Mouse (Mus musculus): ENCODE data around the gene Dhx37. TPM values are rescaled to one million over a fixed set of nuclear protein-coding genes. Genes with fewer than 3 reads are reported as not detected.

Dhx37 gene
- polyA plus RNA-seq (2014; fragmentation: Illumina TruSeq; extraction: RNeasy Lipid Tissue Mini Kit (QIAGEN cat#74804); ENCODE audit: low replicate concordance), result 2.7 TPM

GRCm38 (mm10) chr5:125433793-125434337, at the start of gene Dhx37:
Gene Dhx37, minus strand, starts transcription at chr5:125434121.

GRCm38 (mm10) chr5:125475601-125476285, 41.8 kb upstream of the Dhx37 start, which contains the start of gene Aacs:
Gene Aacs, plus strand, starts transcription at chr5:125475814.

GRCm38 (mm10) chr5:125441234-125442114, 7.6 kb upstream of the Dhx37 start, which contains the start of gene Bri3bp:
Gene Bri3bp, plus strand, starts transcription at chr5:125441568.

GRCm38 (mm10) chr5:125389579-125390441, 44.1 kb downstream of the Dhx37 start, which contains the start of gene Ubc:
Gene Ubc, minus strand, starts transcription at chr5:125390202.

GRCm38 (mm10) chr5:125389131-125389578, 44.8 kb downstream of the Dhx37 start, which contains the start of gene Gm10382:
Gene Gm10382, plus strand, starts transcription at chr5:125389322.

Other genes with a start within 250 kb of the Dhx37 start
- gene Scarb1, start 93.0 kb downstream of the Dhx37 start, polyA plus RNA-seq (2014; fragmentation: Illumina TruSeq; extraction: RNeasy Lipid Tissue Mini Kit (QIAGEN cat#74804); ENCODE audit: low replicate concordance), result 1.9 TPM
- not detected for gene Gm10382, start 44.8 kb downstream of the Dhx37 start, polyA plus RNA-seq (2014; fragmentation: Illumina TruSeq; extraction: RNeasy Lipid Tissue Mini Kit (QIAGEN cat#74804); ENCODE audit: low replicate concordance)
- 9.7 TPM for gene Ubc, start 43.9 kb downstream of the Dhx37 start, polyA plus RNA-seq (2014; fragmentation: Illumina TruSeq; extraction: RNeasy Lipid Tissue Mini Kit (QIAGEN cat#74804); ENCODE audit: low replicate concordance)
- 15.9 TPM for gene Bri3bp, start 7.4 kb upstream of the Dhx37 start, polyA plus RNA-seq (2014; fragmentation: Illumina TruSeq; extraction: RNeasy Lipid Tissue Mini Kit (QIAGEN cat#74804); ENCODE audit: low replicate concordance)
- 1.2 TPM for gene Aacs, start 41.7 kb upstream of the Dhx37 start, polyA plus RNA-seq (2014; fragmentation: Illumina TruSeq; extraction: RNeasy Lipid Tissue Mini Kit (QIAGEN cat#74804); ENCODE audit: low replicate concordance)
- 0.07 TPM for gene Tmem132b, start 97.7 kb upstream of the Dhx37 start, polyA plus RNA-seq (2014; fragmentation: Illumina TruSeq; extraction: RNeasy Lipid Tissue Mini Kit (QIAGEN cat#74804); ENCODE audit: low replicate concordance)

Measured in small intestine, adult 10 weeks (tissue).